Mouse (Mus musculus) layer of hippocampus, adult 9-11 months (tissue): ENCODE measurements around the gene Spag17.

Experiments
- DNase-seq: peaks from one replicate; pipeline ENCODE4 v3.0.0; 2022

Gene Spag17

GRCm38 (mm10) chr3:100176031-100176430, 290.8 kb downstream of the Spag17 start:
- DNase-seq, result no peak

- no peak for DNase-seq
These were observed 295.3 kb downstream of the Spag17 start for GRCm38 (mm10) chr3:100180471-100180870.

DNA sequence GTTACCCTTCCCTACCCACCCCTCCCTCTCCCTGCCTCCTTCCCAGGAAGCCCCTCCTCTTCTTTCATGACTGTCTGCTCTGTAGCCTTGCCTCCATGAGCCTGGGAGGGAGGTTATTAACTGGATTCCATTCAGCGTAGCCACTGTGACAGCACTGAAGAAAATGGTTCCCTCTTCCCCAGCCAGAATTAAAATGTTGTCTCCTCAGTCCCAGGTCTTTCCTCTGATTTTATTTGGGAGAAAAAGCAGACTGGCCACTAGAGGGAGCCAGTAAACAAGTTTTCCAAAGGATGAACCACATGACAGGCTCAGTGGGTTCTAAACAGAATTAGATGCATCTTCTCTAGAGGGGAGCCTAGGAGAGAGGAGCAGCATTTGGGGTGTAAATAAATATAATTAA, 304.2 kb downstream of the Spag17 start:
- DNase-seq, result peak; percentile 73

GRCm38 (mm10) chr3:100189861-100190260, 304.7 kb downstream of the Spag17 start:
- no peak for DNase-seq
